Mouse (Mus musculus) lung, embryonic 14.5 days (tissue): Measurements from ENCODE around the gene Irf2. TPM values are rescaled to one million over a fixed set of nuclear protein-coding genes. Genes with fewer than 3 reads are reported as not detected.
A peak's percentile ranks its signal among the peaks of the same experiment; 100 is the strongest.

Experiments
- ATAC-seq: fragments of 200-750 bp; cut with Nextera tagmentation; 2 replicates; pipeline ENCODE4 v1.8.0; 2017; ENCODE audit warnings: mild to moderate bottlenecking, moderate TSS enrichment, moderate library complexity; ENCODE audit not compliant: insufficient read depth
- DNase-seq: peaks from one replicate; pipeline ENCODE4 v3.0.0-alpha.2; 2015
- H3K27ac ChIP-seq: fragments of 300-500 bp; sonication (generic); 2 replicates; pipeline ENCODE4 v1.5.1; 2014; ENCODE audit warnings: low read depth, mild to moderate bottlenecking, moderate library complexity
- H3K27me3 ChIP-seq: fragments of 300-500 bp; sonication (generic); 2 replicates; pipeline ENCODE4 v1.6.1; 2014; ENCODE audit warnings: low read length, control low read depth; ENCODE audit not compliant: insufficient read depth
- H3K36me3 ChIP-seq: fragments of 300-500 bp; sonication (generic); 2 replicates; pipeline ENCODE4 v1.6.1; 2014; ENCODE audit warnings: control low read depth; ENCODE audit not compliant: insufficient read depth
- H3K4me1 ChIP-seq: fragments of 300-500 bp; sonication (generic); 2 replicates; pipeline ENCODE4 v1.6.1; 2014; ENCODE audit warnings: antibody characterized with exemption, control low read depth; ENCODE audit not compliant: insufficient read depth
- H3K4me2 ChIP-seq: fragments of 300-500 bp; sonication (generic); 2 replicates; pipeline ENCODE4 v1.6.1; 2014; ENCODE audit warnings: mild to moderate bottlenecking
- H3K4me3 ChIP-seq: fragments of 300-500 bp; sonication (generic); 2 replicates; pipeline ENCODE4 v1.5.1; 2014; ENCODE audit warnings: low read depth, low read length
- H3K9ac ChIP-seq: fragments of 300-500 bp; sonication (generic); 2 replicates; pipeline ENCODE4 v1.6.1; 2014
- H3K9me3 ChIP-seq: fragments of 300-500 bp; sonication (generic); 2 replicates; pipeline ENCODE4 v1.6.1; 2016; ENCODE audit warnings: low read depth, low read length, control low read depth
- CTCF ChIP-seq: IDR thresholded peaks from 2 replicates; pipeline ENCODE4 v1.5.1; 2016; ENCODE audit warnings: antibody characterized with exemption, low read depth
- WGBS: fragments of 180-500 bp; shearing (Covaris S2); extraction: QIAGEN DNeasy Blood & Tissue Kit; methylation state at CpG from one replicate; pipeline ENCODE4 v1.1.7; 2014; 5-methylcytosine and 5-hydroxymethylcytosine counted together
- polyA plus RNA-seq: library from polyadenylated mRNA; unstranded; fragments of >200 nt; fragmentation: Nextera tagmentation; extraction: Ambion mirVana; gene quantifications from 2 replicates; pipeline ENCODE4 v1.2.1, GENCODE M21; 2014

Gene Irf2
- polyA plus RNA-seq, 1 experiment from 2014 or later = 16.8 TPM

DNA sequence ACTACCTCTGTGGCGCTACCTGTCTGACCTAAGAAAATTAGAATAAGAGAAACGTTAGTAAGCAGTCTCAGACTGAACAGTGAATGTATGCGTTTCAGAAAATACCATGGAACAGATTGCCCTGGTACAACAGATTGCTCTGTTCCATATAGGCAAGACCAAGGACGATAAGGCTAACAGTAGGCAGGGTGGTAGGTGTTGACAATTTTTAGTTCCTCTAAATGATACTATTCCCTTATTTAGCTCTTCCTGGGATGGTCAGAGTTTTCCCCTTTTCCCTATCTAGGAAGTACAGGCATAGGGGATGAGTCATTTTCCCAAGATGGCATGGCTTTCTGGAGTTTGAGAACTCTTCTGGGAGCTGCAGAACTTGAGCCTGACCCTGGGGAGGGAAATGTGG, 73.4 kb downstream of the Irf2 start:
- no peak overlapping the region for H3K27ac ChIP-seq
- TF ChIP-seq CTCF = no peak
- 91% methylated on average over 4 of the region's 4 CpGs for WGBS
- H3K27me3 ChIP-seq = no peaks in the 10 kb centered on the region
- H3K9ac ChIP-seq = no peak overlapping the region
- H3K4me1 ChIP-seq = no peaks in the 10 kb centered on the region
- no peaks in the 10 kb centered on the region for H3K9me3 ChIP-seq
- no peak overlapping the region for H3K4me3 ChIP-seq
- H3K4me2 ChIP-seq = no peak overlapping the region
- DNase-seq (no peak), ATAC-seq (no peak)
- H3K36me3 ChIP-seq = peaks cover 16% of the 10 kb centered on the region

- 32% methylated on average over 14 of the region's 14 CpGs for WGBS
- ATAC-seq = no peak; the same call in 1 of the 2 replicates
- TF ChIP-seq CTCF = no peak
- peaks cover 10% of the 10 kb centered on the region for H3K4me1 ChIP-seq
- H3K9me3 ChIP-seq = no peaks in the 10 kb centered on the region
- H3K27me3 ChIP-seq = no peaks in the 10 kb centered on the region
- no peak overlapping the region for H3K27ac ChIP-seq
- H3K9ac ChIP-seq = no peak overlapping the region
- no peak overlapping the region for H3K4me3 ChIP-seq
- H3K4me2 ChIP-seq = no peak overlapping the region
- DNase-seq = no peak
- H3K36me3 ChIP-seq = peaks cover 17% of the 10 kb centered on the region; the same call in 1 of the 2 replicates
Measured at GRCm38 (mm10) chr8:46818106-46818989, 78.8 kb downstream of the Irf2 start.

DNA sequence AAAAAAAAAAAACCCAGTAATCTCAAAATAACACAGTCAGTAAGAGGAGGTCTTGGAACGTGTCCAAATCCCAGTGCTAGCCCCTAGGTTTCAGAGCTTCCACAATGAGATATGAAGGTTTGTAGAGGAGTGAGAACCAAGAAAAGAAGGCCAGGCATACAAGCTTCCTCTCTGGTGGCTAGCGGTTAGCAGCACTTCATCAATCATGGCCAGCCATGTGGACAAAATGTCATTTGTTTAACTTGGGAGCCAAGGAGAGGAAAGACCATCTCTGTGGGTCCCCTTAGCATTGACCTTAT, 79.4 kb downstream of the Irf2 start:
- Histone ChIP-seq H3K9ac (no peak overlapping the region), H3K27me3 (no peaks in the 10 kb centered on the region), H3K4me3 (no peak overlapping the region), H3K9me3 (no peaks in the 10 kb centered on the region), H3K27ac (no peak overlapping the region), H3K4me2 (no peak overlapping the region), H3K36me3 (peaks cover 22% of the 10 kb centered on the region; the same call in 1 of the 2 replicates), H3K4me1 (peaks cover 10% of the 10 kb centered on the region)
- TF ChIP-seq CTCF = no peak
- peak; percentile 84 for DNase-seq
- peak; percentile 52; the same call in 1 of the 2 replicates for ATAC-seq
- WGBS = 37% methylated on average over 2 of the region's 2 CpGs

DNA sequence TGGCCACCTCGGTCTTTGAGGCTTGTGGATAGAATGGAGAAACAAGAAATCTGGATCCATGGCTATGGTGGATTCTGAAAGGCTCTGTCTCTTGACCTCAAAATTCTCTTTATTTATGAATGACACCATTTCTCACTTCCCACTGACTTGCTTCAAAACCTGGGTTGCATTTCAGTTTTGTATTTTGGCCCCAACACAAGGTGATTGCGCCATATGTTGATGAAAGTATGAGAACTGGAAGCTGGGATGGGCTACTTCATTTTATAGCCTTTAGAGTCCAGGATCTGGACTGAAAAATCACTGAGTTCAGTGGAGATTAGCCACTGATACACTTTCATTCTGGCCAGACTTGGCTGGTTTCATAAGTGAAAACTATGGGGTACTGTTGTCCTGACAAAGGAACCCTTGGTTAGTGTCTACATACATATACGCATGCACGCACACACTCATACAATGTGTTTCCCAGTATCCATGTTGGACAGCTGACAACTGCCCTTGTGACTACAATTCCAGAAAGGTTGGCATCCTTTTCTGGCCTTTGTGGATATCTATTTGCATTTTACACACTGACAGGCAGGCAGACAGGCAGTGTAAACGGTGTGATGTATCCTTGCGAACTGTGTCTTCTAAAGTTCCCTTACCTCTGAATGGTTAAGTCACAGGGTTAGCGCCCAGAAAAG, 89.3 kb downstream of the Irf2 start:
- H3K9ac ChIP-seq = no peak overlapping the region
- peaks cover 8% of the 10 kb centered on the region; the same call in 1 of the 2 replicates for H3K36me3 ChIP-seq
- H3K27ac ChIP-seq = no peak overlapping the region
- no peaks in the 10 kb centered on the region for H3K9me3 ChIP-seq
- WGBS = 84% methylated on average over 7 of the region's 7 CpGs
- H3K4me3 ChIP-seq = no peak overlapping the region
- H3K4me1 ChIP-seq = no peaks in the 10 kb centered on the region
- ATAC-seq (no peak), DNase-seq (no peak)
- H3K27me3 ChIP-seq = no peaks in the 10 kb centered on the region
- TF ChIP-seq CTCF = no peak
- no peak overlapping the region for H3K4me2 ChIP-seq

GRCm38 (mm10) chr8:46829414-46830111, 90.0 kb downstream of the Irf2 start:
- DNase-seq (no peak), ATAC-seq (no peak)
- H3K9ac ChIP-seq = no peak overlapping the region
- H3K4me3 ChIP-seq = no peak overlapping the region
- H3K36me3 ChIP-seq = peaks cover 1% of the 10 kb centered on the region; the same call in 1 of the 2 replicates
- no peaks in the 10 kb centered on the region for H3K27me3 ChIP-seq
- no peak overlapping the region for H3K4me2 ChIP-seq
- TF ChIP-seq CTCF = no peak
- no peaks in the 10 kb centered on the region for H3K4me1 ChIP-seq
- H3K27ac ChIP-seq = no peak overlapping the region
- no peaks in the 10 kb centered on the region for H3K9me3 ChIP-seq
- WGBS = 57% methylated on average over 6 of the region's 6 CpGs

GRCm38 (mm10) chr8:46830112-46830855, 90.8 kb downstream of the Irf2 start:
- no peak overlapping the region for H3K4me2 ChIP-seq
- no peak overlapping the region for H3K27ac ChIP-seq
- H3K9me3 ChIP-seq = no peaks in the 10 kb centered on the region
- H3K9ac ChIP-seq = no peak overlapping the region
- ATAC-seq = no peak
- WGBS = 73% methylated on average over 11 of the region's 11 CpGs
- no peak for TF ChIP-seq CTCF
- no peaks in the 10 kb centered on the region for H3K27me3 ChIP-seq
- no peak overlapping the region for H3K4me3 ChIP-seq
- H3K4me1 ChIP-seq = no peaks in the 10 kb centered on the region
- no peaks in the 10 kb centered on the region for H3K36me3 ChIP-seq
- no peak for DNase-seq
